Mouse (Mus musculus) liver, embryonic 16.5 days (tissue): ENCODE measurements around the gene Pdzd7. TPM values are rescaled to one million over a fixed set of nuclear protein-coding genes. Genes with fewer than 3 reads are reported as not detected.
"Not testable (repeated sequence)": the region's sequence is repeated elsewhere in the genome, so short reads cannot be mapped to it uniquely, and the experiment has no call there.

Experiments
- ATAC-seq: fragments of 200-750 bp; cut with Nextera tagmentation; 2 replicates; pipeline ENCODE4 v1.8.0; 2017; ENCODE audit warnings: low read depth, mild to moderate bottlenecking, moderate number of reproducible peaks, moderate library complexity
- H3K27ac ChIP-seq: fragments of 300-500 bp; sonication (generic); 2 replicates; pipeline ENCODE4 v1.5.1; 2014; ENCODE audit warnings: mild to moderate bottlenecking, low read length
- H3K27me3 ChIP-seq: fragments of 300-500 bp; sonication (generic); 2 replicates; pipeline ENCODE4 v1.6.1; 2014; ENCODE audit warnings: low read depth, low read length, mixed read lengths; ENCODE audit not compliant: control insufficient read depth, insufficient read depth
- H3K36me3 ChIP-seq: fragments of 300-500 bp; sonication (generic); 2 replicates; pipeline ENCODE4 v1.6.1; 2014; ENCODE audit warnings: mild to moderate bottlenecking; ENCODE audit not compliant: control insufficient read depth, insufficient read depth
- H3K4me1 ChIP-seq: fragments of 300-500 bp; sonication (generic); 2 replicates; pipeline ENCODE4 v1.6.1; 2014; ENCODE audit warnings: low read depth, low read length, mixed read lengths; ENCODE audit not compliant: control insufficient read depth
- H3K4me2 ChIP-seq: fragments of 300-500 bp; sonication (generic); 2 replicates; pipeline ENCODE4 v1.6.1; 2014; ENCODE audit warnings: low read depth, low read length, mixed read lengths
- H3K4me3 ChIP-seq: fragments of 300-500 bp; sonication (generic); 2 replicates; pipeline ENCODE4 v1.5.1; 2014; ENCODE audit warnings: low read depth, mild to moderate bottlenecking, low read length
- H3K9ac ChIP-seq: fragments of 300-500 bp; sonication (generic); 2 replicates; pipeline ENCODE4 v1.6.1; 2014; ENCODE audit warnings: low read depth, low read length
- H3K9me3 ChIP-seq: fragments of 300-500 bp; sonication (generic); replicated peaks from 2 replicates; pipeline ENCODE4 v1.6.1; 2016; ENCODE audit warnings: low read length; ENCODE audit not compliant: control insufficient read depth
- WGBS: fragments of 180-500 bp; shearing (Covaris S2); extraction: QIAGEN DNeasy Blood & Tissue Kit; methylation state at CpG from one replicate; pipeline ENCODE4 v1.1.7; 2014; ENCODE audit not compliant: insufficient replicate concordance; 5-methylcytosine and 5-hydroxymethylcytosine counted together
- polyA plus RNA-seq: library from polyadenylated mRNA; unstranded; fragments of >200 nt; fragmentation: Nextera tagmentation; extraction: Ambion mirVana; gene quantifications from 2 replicates; pipeline ENCODE4 v1.2.1, GENCODE M21; 2015

Gene Pdzd7
- polyA plus RNA-seq, 1 experiment from 2014 or later = not detected

- no peak overlapping the region for H3K9ac ChIP-seq
- no peaks in the 10 kb centered on the region for H3K4me1 ChIP-seq
- ATAC-seq = no peak
- H3K27ac ChIP-seq = no peak overlapping the region
- H3K4me2 ChIP-seq = no peak overlapping the region
- H3K9me3 ChIP-seq = no peaks in the 10 kb centered on the region
- no peaks in the 10 kb centered on the region for H3K36me3 ChIP-seq
- peaks cover 29% of the 10 kb centered on the region for H3K27me3 ChIP-seq
- H3K4me3 ChIP-seq = no peak overlapping the region
- WGBS = 47% methylated on average over 13 of the region's 13 CpGs
These were observed 5.3 kb downstream of the Pdzd7 start for GRCm38 (mm10) chr19:45040214-45040613.

- H3K27me3 ChIP-seq = peaks cover 13% of the 10 kb centered on the region; the same call in 1 of the 2 replicates
- 76% methylated on average over 7 of the region's 7 CpGs for WGBS
- ATAC-seq = not testable (repeated sequence)
These were observed 7.3 kb downstream of the Pdzd7 start for GRCm38 (mm10) chr19:45038198-45038597.

GRCm38 (mm10) chr19:45036867-45037266 lies 8.7 kb downstream of the Pdzd7 start:
- H3K9ac ChIP-seq = no peak overlapping the region
- no peaks in the 10 kb centered on the region for H3K4me1 ChIP-seq
- 29% methylated on average over 16 of the region's 16 CpGs for WGBS
- no peak overlapping the region for H3K27ac ChIP-seq
- H3K4me2 ChIP-seq = no peak overlapping the region
- peaks cover 13% of the 10 kb centered on the region; the same call in 1 of the 2 replicates for H3K27me3 ChIP-seq
- no peaks in the 10 kb centered on the region for H3K9me3 ChIP-seq
- no peaks in the 10 kb centered on the region for H3K36me3 ChIP-seq
- H3K4me3 ChIP-seq = no peak overlapping the region
- peak; percentile 20; the same call in 1 of the 2 replicates for ATAC-seq

More at GRCm38 (mm10) chr19:45038198-45038597, 7.3 kb downstream of the Pdzd7 start:
- not testable (repeated sequence) for H3K4me2 ChIP-seq, H3K36me3 ChIP-seq, H3K4me1 ChIP-seq, H3K4me3 ChIP-seq, H3K9me3 ChIP-seq, H3K9ac ChIP-seq, H3K27ac ChIP-seq

GRCm38 (mm10) chr19:45032570-45033332 lies 12.8 kb downstream of the Pdzd7 start:
- no peak overlapping the region for H3K4me3 ChIP-seq
- WGBS = 50% methylated on average over 17 of the region's 17 CpGs

GRCm38 (mm10) chr19:45031780-45032179 lies 13.7 kb downstream of the Pdzd7 start:
- no peak overlapping the region for H3K4me3 ChIP-seq
- H3K4me1 ChIP-seq = peaks cover 7% of the 10 kb centered on the region
- no peaks in the 10 kb centered on the region for H3K36me3 ChIP-seq
- 20% methylated on average over 4 of the region's 4 CpGs for WGBS
- no peak overlapping the region for H3K9ac ChIP-seq
- H3K4me2 ChIP-seq = no peak overlapping the region
- no peak overlapping the region for H3K27ac ChIP-seq
- H3K27me3 ChIP-seq = no peaks in the 10 kb centered on the region
- ATAC-seq = peak; percentile 38
- H3K9me3 ChIP-seq = no peaks in the 10 kb centered on the region

More at GRCm38 (mm10) chr19:45032570-45033332, 12.8 kb downstream of the Pdzd7 start:
- Histone ChIP-seq H3K27me3 (no peaks in the 10 kb centered on the region), H3K27ac (no peak overlapping the region), H3K9ac (no peak overlapping the region), H3K4me2 (no peak overlapping the region), H3K36me3 (no peaks in the 10 kb centered on the region), H3K4me1 (peaks cover 7% of the 10 kb centered on the region), H3K9me3 (no peaks in the 10 kb centered on the region)
- no peak for ATAC-seq

- Histone ChIP-seq H3K9me3 (no peaks in the 10 kb centered on the region), H3K4me3 (0 out of 2 replicates have a peak overlapping the region, but pooled peaks have one; percentile 20), H3K36me3 (peaks cover 2% of the 10 kb centered on the region; the same call in 1 of the 2 replicates), H3K4me1 (peaks cover 7% of the 10 kb centered on the region), H3K9ac (no peak overlapping the region), H3K27me3 (no peaks in the 10 kb centered on the region), H3K27ac (no peak overlapping the region), H3K4me2 (peak overlapping the region; percentile 49)
- peak; percentile 12; the same call in 1 of the 2 replicates for ATAC-seq
- 32% methylated on average over 20 of the region's 20 CpGs for WGBS
These were observed 14.5 kb downstream of the Pdzd7 start for GRCm38 (mm10) chr19:45030746-45031693.

- no peaks in the 10 kb centered on the region for H3K9me3 ChIP-seq
- H3K27ac ChIP-seq = no peak overlapping the region
- H3K36me3 ChIP-seq = peaks cover 6% of the 10 kb centered on the region; the same call in 1 of the 2 replicates
- ATAC-seq = no peak
- 33% methylated on average over 7 of the region's 8 CpGs for WGBS
- H3K4me1 ChIP-seq = peaks cover 7% of the 10 kb centered on the region
- H3K9ac ChIP-seq = no peak overlapping the region
- H3K4me3 ChIP-seq = no peak overlapping the region
- H3K27me3 ChIP-seq = no peaks in the 10 kb centered on the region
- H3K4me2 ChIP-seq = peak overlapping the region; percentile 49; the same call in 1 of the 2 replicates
These were observed 15.4 kb downstream of the Pdzd7 start for GRCm38 (mm10) chr19:45030111-45030510.

- no peak overlapping the region for H3K4me3 ChIP-seq
- no peak overlapping the region for H3K9ac ChIP-seq
- 48% methylated on average over 8 of the region's 9 CpGs for WGBS
- no peaks in the 10 kb centered on the region for H3K27me3 ChIP-seq
- no peak for ATAC-seq
- peaks cover 7% of the 10 kb centered on the region for H3K4me1 ChIP-seq
- no peak overlapping the region for H3K27ac ChIP-seq
- no peaks in the 10 kb centered on the region for H3K9me3 ChIP-seq
- peaks cover 6% of the 10 kb centered on the region; the same call in 1 of the 2 replicates for H3K36me3 ChIP-seq
- H3K4me2 ChIP-seq = no peak overlapping the region
These were observed 15.9 kb downstream of the Pdzd7 start for GRCm38 (mm10) chr19:45029571-45029970.
